Mouse (Mus musculus): ENCODE data around the gene Pld3.

Pld3 gene

DNA sequence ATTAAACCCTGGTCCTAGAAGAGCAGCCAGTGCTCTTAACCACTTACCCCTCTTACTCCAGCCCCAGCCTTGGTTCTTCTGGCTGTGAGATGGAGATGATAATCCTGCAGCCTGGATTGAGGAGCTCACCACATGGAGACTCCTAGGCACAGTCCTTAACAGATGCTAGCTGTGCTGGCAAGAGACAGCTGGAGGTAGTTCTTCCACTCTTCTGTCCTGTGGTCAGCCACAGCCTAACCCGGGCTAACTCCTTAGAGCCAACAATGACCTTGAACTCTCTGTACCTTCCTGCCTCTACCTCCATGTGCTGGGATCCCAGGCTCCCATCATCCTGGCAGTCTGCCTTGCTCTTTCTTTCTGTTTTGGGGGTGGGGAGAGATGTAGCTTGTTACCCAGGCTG lies 8.0 kb upstream of the Pld3 start:
- no peak for DNase-seq

DNA sequence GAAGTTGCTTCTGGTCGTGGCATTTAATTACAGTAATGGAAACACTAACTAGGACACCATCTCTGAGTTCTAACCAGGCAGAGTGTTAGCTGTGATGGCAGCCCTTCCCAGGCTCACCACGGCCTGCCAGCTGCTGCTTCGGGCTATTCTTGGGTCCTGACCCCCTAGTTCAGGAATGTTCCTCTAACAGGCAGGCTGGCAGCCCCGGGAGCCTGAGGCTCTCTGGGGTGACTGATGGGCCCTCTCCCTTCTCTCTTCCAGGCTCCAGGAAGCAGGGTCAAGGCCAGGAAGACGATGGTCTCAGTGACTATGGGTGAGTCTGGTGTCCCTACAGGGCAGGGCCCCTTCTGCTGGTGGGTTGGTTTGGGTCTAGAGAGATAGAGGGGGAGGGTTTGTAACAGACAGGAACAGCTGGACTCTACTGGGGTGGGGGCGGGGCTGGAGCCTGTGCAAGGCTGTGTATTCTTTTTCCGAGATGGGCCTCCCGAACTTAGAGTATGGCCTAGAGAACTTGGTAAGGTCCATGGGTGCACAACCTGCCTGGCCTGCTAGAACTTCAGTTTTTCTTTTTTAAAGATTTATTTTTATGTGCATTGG lies 7.4 kb upstream of the Pld3 start:
- DNase-seq, result no peak

DNA sequence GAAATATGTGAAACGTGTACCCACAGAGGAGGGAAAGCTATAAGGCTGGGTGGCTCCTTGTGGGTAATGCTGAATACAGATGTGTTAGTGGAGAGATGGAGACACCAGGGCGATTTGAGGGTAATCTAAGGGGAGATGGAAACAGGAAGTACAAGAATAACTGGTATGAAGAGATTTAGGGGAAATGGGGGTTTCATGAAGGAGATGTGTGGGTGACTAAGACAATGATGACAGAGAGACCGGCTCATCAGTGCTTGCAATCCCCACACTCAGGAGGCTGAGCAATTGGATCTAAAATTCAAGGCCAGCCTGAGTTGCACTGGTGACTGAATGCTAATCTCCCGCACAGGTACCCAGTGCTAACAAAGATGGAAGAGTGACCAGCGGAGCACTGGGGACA lies 948 bp downstream of the Pld3 start:
- no peak for DNase-seq

DNA sequence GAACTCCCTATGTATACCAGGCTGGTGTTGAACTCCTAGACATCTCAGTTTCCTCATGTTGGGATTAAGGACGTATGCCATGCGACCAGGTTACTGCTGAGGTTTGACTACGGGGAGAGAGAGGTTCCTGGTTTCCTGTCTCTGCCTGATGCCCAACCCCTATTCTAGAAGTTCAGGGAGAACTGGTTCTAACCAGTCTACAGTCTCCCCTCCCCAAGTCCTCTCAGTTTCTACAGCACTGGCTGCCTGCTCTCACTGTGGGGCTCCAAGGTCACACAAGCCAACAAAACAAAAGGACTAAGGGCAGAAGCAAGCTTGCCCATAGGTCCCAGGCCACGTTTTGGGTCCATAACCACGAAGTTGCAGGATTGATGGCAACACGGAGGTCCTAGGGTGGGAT lies 3.4 kb downstream of the Pld3 start:
- no peak for DNase-seq

DNA sequence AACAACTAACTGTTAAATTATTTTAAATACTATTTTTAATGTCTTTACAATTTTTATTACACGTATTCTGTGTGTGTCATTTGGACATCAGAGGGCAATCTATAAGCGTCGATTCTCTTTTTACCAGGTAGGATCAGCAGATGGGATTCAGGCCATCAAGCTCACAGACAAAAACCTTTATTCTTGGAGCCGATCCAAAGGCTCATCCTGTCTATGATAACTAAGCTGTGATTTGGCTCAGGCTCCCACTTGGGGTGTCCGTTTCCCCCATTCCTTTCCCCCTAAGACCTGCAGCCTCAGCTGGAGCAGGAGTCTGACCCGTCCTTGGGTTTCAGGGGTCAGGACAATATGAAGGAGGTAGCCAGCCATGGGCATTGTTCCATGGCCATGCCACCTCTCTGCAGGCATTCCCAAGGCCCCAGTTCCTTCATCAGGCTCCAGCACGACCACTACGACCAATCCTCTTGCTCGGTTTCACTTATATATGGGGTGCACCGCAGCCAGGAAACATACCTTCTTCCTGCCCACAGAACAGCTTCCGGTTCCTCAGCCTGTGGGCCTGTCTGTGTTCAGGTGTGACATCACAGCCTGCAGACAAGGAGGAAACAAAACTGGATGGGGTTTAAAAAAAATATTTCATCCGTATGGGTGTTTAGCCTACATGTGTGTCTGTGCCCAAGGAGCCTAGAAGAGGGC lies 8.2 kb downstream of the Pld3 start:
- DNase-seq, result peak in 1 of 2 experiments; percentile 54

DNA sequence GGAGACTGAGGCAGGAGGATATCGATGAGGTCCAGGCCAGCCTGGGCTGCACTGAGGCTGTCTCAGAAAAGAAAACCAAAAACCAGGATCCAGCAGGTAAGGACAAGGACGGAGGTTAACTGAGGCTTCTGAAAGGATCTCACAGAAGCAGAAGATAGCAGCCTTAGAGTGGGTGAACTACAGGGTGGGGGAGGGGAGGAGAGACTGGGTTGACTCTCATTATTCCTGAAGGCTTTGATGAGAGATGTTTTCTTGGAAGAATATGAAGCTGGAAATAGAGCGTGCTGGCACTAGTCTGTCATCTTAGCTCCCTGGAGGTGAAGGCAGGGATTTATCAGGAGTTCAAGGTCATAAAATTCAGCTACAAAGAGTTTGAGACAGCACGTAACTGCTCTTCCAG lies 9.2 kb downstream of the Pld3 start:
- no peak for DNase-seq

DNA sequence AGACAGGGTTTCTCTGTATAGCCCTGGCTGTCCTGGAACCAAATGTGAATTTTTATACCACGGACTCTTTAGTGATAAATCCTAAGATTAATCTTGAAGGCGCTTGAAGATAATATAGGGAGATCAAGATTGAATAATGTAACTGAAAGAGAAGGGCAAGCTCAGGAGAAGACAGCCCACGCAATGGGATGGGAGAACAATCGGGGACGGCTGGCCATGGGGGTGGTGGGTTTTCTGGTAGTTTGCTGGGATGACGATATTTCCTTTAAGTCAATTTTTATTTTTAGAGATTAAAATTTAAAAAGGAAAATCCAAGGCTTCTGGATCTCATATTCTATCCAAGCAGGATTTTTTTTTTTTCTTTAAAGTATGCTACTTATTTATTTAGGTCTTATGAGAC lies 10.0 kb downstream of the Pld3 start:
- DNase-seq, result no peak

DNA sequence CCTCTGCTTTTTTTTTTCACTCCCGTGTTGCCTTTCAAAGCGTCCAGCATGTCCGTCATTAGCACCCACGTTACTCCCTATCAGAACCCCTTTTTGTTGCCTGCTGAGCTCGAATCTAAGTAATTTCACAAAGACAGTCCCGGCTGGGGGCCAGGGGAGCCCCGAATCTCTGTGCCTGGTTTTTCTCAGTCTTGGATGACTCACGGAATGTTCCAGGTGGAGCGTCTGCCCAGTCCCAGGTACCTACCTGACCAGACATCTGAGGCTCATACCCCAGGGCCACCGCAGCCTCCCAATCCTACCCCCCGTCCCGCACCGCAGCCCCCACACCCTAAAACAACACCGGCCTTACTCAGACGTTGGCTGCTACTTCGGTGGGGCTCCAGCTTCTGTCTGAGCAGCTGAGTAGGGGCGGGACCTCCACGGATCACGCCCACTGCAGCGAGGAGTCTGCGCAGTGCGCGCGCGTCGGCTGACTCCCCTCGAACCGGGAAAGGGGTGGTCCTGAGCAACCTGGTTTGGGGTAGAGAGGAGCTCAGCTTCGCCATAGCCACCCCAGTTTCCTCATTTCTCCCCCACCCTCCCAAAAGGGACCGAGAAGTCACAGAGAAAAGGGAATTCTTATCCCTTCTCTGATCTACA lies 10.5 kb downstream of the Pld3 start:
- peak; percentile 88 to 93 for DNase-seq

DNA sequence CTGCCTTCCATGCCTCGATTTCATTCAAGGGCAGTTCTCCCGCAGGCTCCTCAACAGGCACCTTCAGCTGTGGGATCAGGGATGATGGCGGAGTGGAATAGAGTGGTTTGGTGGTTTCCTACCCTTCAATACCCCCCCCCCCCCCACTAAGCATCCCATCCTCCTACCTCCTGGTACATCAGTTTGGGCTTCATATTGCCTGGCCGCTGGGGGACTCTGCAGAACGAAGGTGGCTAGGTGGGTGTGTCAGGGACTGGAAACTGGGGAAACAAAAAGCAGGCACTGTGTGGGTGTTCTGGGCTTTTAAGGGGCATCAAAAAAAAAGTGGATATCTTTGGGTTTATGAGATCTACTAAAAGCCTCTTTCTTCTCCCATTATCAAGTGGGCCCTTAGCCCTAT lies 11.1 kb downstream of the Pld3 start:
- DNase-seq, result no peak

DNA sequence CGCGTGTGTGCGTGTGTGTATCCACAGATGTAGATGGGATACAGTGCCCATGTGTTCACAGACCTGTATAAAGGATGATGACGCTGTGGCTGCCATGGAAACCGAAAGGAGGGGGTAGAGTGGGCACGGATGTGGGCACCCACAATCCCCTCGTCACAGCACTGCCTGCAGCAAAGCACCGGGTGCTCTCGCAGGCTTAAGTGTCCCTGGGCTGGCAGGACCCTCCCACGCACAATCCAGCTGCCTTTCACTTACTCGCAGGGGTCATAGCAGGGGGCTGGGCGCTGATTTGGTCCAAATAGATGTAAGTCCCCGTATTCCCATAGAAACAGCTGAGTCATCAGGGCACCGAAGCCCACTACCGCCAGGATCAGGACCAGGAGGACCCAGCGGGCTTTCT lies 11.6 kb downstream of the Pld3 start:
- DNase-seq, result peak; percentile 25 to 34

DNA sequence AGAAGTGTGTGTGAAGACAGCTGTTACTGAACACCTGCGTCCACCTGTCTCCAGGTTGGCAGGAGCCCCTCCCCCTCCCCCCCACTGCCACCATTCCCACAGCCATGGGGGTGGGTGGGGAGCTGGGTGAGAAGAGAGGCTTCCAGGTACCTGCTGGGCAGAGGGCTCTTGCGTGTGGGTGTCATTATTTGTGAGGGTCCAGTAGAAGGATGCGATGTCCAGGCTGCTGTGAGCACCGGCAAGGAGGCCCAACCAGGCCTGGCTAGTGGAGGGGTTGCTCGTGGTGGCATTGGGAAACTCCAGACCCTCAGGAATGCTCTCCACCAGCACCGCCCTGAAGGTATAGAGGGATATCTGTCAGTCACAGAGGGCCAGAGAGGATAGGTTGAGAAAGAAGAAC lies 12.1 kb downstream of the Pld3 start:
- no peak for DNase-seq

DNA sequence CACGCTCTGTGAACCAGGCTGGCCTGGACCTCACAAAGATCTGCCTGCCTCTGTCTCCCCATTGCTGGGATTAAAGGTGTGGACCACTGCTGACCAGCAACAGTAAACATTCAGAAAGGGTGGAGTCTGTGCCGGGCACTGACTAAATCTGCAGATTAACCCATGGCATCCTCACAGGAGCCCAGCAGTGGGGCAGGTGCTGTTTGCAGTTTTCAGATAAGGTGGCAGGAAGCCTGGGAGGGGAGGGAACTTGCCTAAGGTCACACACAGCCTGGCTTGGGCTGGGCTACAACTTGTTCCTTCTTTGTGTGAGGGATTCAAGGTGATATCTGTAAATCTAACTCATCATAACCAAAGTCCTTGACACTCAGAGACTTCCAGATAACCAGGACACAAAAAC lies 12.5 kb downstream of the Pld3 start:
- DNase-seq, result no peak

DNA sequence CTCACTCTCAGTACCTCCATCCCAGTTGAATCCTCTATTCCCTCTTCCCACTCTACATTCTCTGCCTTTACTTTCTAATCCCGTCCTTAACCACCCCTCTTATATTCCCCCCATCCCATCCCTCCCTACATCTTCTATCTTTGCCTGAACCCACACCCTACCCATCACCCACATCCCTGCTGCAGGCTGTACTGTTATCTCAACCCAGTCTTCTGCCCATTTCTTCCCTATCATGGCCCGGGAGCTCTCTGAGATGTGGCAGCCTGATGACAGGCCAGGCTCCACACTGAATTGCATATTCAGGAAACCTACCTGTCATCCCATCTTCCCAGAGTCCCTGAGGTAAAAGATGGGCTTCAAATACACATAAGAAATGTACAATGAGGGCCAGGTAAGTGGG lies 14.2 kb downstream of the Pld3 start:
- no peak for DNase-seq

DNA sequence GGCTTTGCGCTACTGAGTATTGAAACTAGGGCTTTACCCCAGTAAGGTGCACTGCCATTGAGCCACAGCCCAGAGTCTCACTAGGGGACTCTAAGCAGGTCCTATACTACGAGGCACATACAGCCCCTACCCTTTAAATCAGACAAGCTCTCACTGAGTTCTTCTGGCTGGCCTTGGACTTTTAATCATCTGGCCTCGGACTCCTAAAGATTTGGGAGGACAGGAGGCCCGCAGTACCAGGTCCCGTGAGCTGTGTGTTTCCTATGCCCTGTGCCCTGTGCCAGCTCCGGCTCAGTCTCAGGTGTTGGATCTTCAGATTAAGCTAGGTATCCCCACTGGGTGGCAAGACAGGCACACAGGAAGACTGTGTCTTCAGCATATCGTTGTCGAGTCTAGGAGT lies 15.0 kb downstream of the Pld3 start:
- DNase-seq, result no peak

DNA sequence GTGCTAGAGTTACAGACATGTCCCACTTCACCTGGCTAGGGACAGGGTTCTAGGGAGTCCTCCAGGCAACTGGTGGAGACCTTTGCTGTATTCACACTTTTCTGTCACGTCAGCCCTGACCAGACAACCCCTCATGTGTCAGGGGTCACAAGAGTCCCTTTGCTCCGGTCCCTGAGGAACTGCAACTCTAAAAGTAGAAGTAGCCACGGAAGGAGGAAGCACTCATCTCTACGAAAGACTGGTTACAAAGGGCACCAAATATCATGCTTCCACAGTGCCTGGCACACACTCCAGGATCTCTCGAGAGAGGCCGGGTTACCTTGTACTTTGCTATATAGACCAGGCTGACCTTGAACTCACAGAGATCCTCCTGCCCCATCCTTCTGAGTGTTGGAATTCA lies 16.4 kb downstream of the Pld3 start:
- DNase-seq, result no peak

DNA sequence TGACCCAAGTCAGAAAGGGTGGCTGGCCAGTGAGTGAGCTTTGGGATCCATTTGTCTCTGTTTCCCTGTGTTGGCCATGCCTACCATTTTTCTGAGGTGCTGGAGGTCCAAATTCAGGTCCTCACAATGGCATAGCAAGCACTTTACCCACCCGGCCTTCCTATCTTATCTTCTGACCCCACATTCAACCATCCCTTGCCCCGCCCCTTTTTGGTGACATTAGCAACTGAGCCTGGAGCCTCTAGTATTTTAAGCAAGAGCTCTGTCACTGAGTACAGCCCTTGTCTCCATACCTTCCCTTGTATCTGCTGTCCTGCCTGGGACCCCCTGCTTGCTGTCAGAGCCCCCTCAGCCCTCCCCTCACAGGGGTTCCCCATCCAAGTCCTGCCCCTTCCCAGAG lies 17.6 kb downstream of the Pld3 start:
- DNase-seq, result no peak

DNA sequence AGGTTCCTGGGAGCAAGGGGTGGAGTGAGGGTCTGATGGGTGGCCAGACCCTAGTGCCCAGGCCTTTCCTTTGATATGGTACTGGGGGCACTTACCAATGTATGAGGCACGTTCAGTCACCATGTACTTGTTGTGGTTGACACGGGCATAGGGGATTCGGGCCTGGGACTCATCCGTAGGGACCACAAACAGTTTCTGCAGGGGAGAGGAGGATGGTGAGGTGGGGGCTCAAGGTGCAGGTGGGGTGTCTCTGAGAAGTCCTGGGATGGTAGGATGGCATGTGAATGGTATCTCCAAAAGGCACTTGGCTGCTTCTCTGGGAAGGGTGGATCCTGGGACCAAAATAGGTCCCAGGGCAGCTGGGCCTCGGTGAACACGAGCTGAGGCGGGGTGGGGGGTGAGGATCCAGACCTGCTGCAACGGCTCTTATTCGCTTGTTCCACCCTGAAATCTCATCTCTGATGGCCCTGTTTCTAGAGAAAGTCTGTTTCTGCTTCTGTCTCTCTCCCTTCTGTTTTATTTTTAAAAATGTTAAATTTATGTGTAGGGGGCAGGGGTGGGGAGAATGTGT lies 20.5 kb downstream of the Pld3 start:
- DNase-seq, result no peak

DNA sequence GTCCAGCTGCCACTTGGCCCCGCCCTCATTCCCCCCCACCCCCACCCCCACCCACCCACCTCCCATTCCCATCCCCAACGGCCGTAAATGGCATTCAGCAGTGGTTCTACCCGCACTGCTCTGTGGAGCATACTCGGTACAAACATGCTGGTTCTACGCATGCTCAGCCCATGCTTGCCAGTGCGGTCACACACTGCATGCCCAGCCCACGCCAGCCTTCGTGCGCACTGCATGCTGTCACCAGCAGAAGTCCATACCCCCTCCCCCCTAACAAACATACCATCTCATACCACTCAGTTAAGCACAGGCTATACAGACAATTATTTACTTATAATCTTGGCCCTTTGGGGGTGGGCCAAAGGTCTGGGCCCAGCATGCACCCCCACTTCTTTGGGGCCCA lies 21.3 kb downstream of the Pld3 start:
- DNase-seq, result no peak

DNA sequence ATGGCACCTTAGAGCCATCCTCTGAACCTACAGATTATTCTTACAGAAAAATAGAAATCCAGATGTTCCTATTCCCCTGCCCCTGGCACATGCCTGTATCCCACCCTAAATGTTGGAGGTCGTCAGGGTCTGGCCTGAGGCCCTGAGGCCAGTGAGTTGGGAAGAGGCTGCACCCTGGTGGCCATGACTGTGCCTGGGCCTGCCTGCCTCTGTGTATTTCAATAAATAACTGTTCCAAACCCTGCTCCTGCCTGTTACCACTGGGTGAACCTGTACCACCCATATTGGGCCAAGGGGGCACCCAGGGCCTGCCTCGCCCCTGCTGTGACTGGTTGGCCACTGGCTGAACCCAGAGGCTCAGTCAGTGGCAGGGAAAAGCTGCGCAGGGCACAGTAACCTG lies 22.1 kb downstream of the Pld3 start:
- DNase-seq, result no peak

DNA sequence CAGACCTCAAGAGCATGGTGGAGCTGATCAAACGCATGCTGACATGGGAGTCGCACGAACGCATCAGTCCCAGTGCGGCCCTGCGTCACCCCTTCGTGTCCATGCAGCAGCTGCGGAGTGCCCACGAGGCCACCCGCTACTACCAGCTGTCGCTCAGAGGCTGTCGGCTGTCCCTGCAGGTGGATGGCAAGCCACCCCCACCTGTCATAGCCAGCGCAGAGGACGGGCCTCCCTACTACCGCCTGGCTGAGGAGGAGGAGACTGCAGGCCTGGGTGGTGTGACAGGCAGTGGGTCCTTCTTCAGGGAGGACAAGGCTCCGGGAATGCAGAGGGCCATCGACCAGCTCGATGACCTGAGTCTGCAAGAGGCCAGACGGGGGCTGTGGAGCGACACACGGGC lies 23.9 kb downstream of the Pld3 start:
- no peak for DNase-seq

DNA sequence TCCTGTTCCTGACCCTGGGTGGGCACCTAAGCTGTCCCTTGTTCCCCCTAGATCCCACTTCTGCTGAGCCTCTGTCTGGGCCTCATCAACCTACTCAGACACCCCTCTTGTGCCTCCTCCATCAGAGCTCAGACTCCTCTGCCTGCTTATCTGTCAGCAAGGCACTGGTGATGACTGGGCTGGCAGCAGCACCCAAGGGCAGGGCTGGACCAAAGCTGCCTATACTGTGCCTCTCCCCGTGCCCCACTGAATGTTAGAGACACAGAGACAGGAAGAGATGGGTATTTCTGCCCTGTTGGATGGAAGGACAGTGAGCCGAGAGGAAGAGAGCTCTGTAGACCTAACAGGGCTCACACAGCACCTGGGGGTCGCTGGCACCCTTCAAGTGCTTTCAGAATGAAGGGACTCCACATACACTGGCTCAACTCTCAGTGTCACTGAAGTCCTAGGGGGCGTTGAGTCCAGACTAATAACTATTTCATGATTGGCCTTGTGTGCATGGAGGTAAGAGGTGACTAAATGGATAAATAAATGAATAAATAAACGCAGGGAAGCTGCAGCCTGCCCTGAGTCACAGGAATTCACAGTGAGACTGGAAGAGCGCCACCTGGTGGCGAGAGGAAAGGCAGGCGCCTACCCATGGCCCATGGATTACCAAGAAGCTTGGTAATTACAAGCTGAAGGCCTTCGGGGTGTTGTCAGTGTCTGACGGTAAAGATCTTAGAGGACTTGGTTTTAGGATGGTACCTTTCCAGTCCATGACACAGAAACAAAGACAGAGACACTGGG lies 26.8 kb downstream of the Pld3 start:
- DNase-seq, result peak; percentile 89 to 90

DNA sequence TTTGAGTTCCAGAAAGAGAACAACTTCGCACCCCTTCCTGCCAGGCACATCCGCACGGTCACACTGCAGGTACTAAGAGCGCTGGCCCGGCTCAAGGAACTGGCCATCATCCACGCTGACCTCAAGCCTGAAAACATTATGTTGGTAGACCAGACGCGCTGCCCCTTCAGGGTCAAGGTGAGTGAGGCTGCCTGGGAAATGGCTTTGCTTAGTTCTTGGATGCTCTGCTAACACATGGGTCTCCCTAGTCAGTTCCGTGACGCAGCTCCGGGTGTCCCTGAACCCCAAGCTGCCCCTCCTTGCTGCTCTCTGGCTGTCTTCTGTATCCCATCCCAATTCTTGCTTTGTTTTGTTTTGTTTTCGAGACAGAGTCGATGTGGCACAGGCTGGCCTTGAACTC lies 29.2 kb downstream of the Pld3 start:
- DNase-seq, result no peak

DNA sequence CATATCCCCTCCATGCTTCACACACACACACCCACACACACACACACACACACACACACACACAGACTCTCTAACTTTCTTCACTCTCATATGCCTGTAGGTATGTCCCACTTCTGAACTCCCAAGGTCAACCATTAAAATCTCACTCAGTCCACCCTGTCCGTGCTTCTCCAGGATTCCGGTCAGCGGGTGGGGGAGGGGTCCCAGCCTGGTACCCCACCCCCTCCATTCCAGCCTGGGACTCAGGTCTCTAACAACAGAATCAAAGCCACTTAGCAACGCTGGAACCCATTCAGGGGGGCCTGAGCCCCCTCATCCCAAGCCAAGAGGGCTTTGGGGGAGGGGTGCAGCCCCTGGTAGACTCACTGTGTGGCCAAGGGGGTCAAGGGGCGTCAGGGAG lies 30.1 kb downstream of the Pld3 start, which contains the start of gene Hipk4:
TSS of gene Hipk4 (plus strand) at position 301 of the 400 bp plus-strand sequence.
- DNase-seq, result no peak
